Mouse (Mus musculus): ENCODE measurements around the gene Cnn2.
A peak's percentile ranks its signal among the peaks of the same experiment; 100 is the strongest.

- TF ChIP-seq POLR2A (IDR thresholded peaks at IDR 0.05; ENCODE audit: low read depth, low read length), result peak; percentile 73
- peak; percentile 70 for TF ChIP-seq CTCF (IDR thresholded peaks at IDR 0.05; ENCODE audit: borderline replicate concordance, insufficient read depth, low read length)
Observed at GRCm38 (mm10) chr10:79959847-79960601, 28.4 kb upstream of the Cnn2 start, which contains the start of gene Wdr18.

Measured in embryonic fibroblast, embryonic 13.5 days (primary cell).